Mouse (Mus musculus) fat pad, adult 2 months (tissue): Measurements from ENCODE around the gene Ccl20.

Experiments used
- DNase-seq: peaks from one replicate; pipeline ENCODE4 v3.0.0-alpha.2; 2011; ENCODE audit warnings: low read depth, low spot score; ENCODE audit errors: extremely low read depth

Gene Ccl20

GRCm38 (mm10) chr1:83137847-83138246 is 21.3 kb downstream of the Ccl20 start:
- no peak for DNase-seq

- no peak for DNase-seq
Measured at GRCm38 (mm10) chr1:83138721-83139120, 22.2 kb downstream of the Ccl20 start.

- no peak for DNase-seq
Measured at GRCm38 (mm10) chr1:83141510-83141909, 24.9 kb downstream of the Ccl20 start.

GRCm38 (mm10) chr1:83142055-83142454 is 25.5 kb downstream of the Ccl20 start:
- DNase-seq = no peak

GRCm38 (mm10) chr1:83146547-83146946 is 30.0 kb downstream of the Ccl20 start:
- no peak for DNase-seq

GRCm38 (mm10) chr1:83150227-83150626 is 33.7 kb downstream of the Ccl20 start:
- DNase-seq = no peak

GRCm38 (mm10) chr1:83152961-83153360 is 36.4 kb downstream of the Ccl20 start:
- DNase-seq = no peak

- DNase-seq = no peak
Measured at GRCm38 (mm10) chr1:83156876-83157275, 40.3 kb downstream of the Ccl20 start.

GRCm38 (mm10) chr1:83159603-83160002 is 43.0 kb downstream of the Ccl20 start, which contains the start of gene Daw1:
Gene Daw1, plus strand, starts transcription at chr1:83159752.
- no peak for DNase-seq

GRCm38 (mm10) chr1:83161658-83162057 is 45.1 kb downstream of the Ccl20 start:
- no peak for DNase-seq

GRCm38 (mm10) chr1:83164027-83164426 is 47.5 kb downstream of the Ccl20 start:
- DNase-seq = no peak
